Mouse (Mus musculus): ENCODE results near the gene Podn. TPM values are rescaled to one million over a fixed set of nuclear protein-coding genes. Genes with fewer than 3 reads are reported as not detected.

The Podn gene
- 0.95 and 0.97 TPM in 2 replicates for polyA plus RNA-seq (2021; fragmentation: Nextera tagmentation)
- long read RNA-seq, experiment 1, partial matches to known transcripts = 2 of 3 reads
- long read RNA-seq, experiment 1, other reads (novel, unspliced or antisense) = 0 of 3 reads
- long read RNA-seq, experiment 2 = 0 reads

DNA sequence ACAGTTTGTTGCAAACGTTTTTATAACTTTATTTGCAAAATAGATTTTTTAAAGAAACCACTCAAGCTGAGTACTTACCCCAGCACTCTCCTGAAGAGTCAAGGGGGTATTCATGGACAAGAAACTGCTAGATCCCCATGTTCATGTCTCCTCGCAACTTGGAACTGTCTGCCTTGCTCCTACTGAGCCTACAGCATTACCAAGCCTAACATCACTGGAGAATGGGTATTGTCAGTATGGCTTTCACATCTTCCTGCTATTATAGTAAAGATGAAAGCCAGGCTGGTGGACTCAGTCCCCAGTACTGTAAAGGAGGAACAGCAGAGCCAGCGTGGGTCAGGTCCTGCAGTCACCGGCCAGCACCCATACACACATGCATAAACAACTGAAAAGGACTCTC, at the start of gene Podn:
TSS of gene Podn (minus strand) at position 101 of the 400 bp plus-strand sequence.

DNA sequence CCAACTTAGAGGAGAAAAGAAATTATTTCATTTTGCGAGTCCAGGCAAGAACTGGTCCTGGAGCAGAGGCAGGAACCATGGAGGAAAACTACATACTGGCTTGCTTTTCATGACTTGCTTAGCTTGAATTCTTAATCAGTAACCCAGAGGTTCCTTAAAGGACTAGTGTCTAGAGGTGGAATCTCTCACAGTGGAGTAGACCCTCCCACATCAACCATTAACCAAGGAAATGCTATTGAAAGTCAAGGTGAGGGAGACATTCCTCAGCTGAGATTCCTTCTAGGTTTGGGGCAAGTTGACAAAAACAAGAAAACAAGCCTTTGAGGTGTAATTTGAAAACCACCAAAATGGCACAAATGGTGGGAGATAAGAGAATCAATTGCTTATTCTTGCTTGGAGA, 48.6 kb upstream of the Podn start, which contains the start of gene Scp2:
TSS of gene Scp2 (minus strand) at position 119 of the 400 bp plus-strand sequence.

DNA sequence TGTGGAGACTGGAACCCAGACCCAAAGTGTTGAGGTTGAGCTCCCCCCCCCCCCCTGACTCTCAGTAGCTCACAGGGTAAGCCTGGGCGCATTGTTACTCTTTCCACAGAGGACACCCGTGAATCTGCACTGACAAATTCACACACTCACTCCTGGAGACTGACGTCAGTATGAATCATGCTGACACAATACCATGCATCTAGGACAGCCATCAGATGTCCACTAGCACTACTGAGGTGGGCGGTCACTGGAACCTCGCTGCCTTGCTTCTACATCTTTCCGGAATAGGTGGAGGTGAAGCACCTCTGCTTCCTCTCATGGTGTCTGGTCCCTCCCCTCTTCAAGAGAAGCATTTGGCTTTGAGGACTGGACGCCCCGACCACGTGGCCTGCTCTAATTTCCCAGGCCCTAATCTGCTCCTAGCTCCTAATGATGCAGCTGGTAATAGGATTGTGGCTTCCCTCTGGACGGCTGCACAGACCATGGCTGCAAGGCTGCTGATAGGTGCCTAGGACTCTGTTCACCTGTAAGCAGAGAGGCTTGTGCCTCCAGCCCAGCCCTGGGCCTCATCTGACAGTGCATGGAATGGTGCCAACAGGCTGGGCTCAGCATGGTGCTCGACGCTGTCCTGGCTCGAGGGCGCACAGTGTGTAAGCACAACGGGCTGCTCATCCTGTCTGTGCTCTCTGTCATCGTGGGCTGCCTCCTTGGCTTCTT, 128.1 kb downstream of the Podn start, which contains the start of gene Slc1a7:
TSS of gene Slc1a7 (plus strand) at position 367 of the 717 bp plus-strand sequence.

Small RNA genes within 50 kb of the gene (microRNA-seq; reads per million reads assigned to microRNA genes)
- gene Mir6397 = not detected

Other genes with a start within 250 kb of the Podn start
- 73.3 and 78.1 TPM in 2 replicates for gene Magoh, start 216.7 kb downstream of the Podn start, polyA plus RNA-seq (2021; fragmentation: Nextera tagmentation)
- 87.1 and 87.2 TPM in 2 replicates for gene 0610037L13Rik, start 206.6 kb downstream of the Podn start, polyA plus RNA-seq (2021; fragmentation: Nextera tagmentation)
- gene Cpt2, start 172.8 kb downstream of the Podn start, polyA plus RNA-seq (2021; fragmentation: Nextera tagmentation) = 12.4 and 15.8 TPM in 2 replicates
- gene Slc1a7, start 128.1 kb downstream of the Podn start, polyA plus RNA-seq (2021; fragmentation: Nextera tagmentation) = 0.05 TPM in 1 of 2 replicates, not detected in the other
- 245 and 274 TPM in 2 replicates for gene Scp2, start 48.6 kb upstream of the Podn start, polyA plus RNA-seq (2021; fragmentation: Nextera tagmentation)
- 12.4 and 15.2 TPM in 2 replicates for gene Echdc2, start 69.0 kb upstream of the Podn start, polyA plus RNA-seq (2021; fragmentation: Nextera tagmentation)
- not detected in 2 replicates for gene Zyg11a, start 121.6 kb upstream of the Podn start, polyA plus RNA-seq (2021; fragmentation: Nextera tagmentation)
- 29.0 and 29.2 TPM in 2 replicates for gene Zyg11b, start 204.7 kb upstream of the Podn start, polyA plus RNA-seq (2021; fragmentation: Nextera tagmentation)
- gene Coa7, start 231.7 kb upstream of the Podn start, polyA plus RNA-seq (2021; fragmentation: Nextera tagmentation) = 19.1 and 27.6 TPM in 2 replicates

Data from layer of hippocampus, adult 6 months (tissue).